Mouse (Mus musculus): Measurements from ENCODE around the gene Mb. TPM values are rescaled to one million over a fixed set of nuclear protein-coding genes. Genes with fewer than 3 reads are reported as not detected.

Gene Mb
- polyA plus RNA-seq, 1 experiment from 2014 or later, result not detected

DNA sequence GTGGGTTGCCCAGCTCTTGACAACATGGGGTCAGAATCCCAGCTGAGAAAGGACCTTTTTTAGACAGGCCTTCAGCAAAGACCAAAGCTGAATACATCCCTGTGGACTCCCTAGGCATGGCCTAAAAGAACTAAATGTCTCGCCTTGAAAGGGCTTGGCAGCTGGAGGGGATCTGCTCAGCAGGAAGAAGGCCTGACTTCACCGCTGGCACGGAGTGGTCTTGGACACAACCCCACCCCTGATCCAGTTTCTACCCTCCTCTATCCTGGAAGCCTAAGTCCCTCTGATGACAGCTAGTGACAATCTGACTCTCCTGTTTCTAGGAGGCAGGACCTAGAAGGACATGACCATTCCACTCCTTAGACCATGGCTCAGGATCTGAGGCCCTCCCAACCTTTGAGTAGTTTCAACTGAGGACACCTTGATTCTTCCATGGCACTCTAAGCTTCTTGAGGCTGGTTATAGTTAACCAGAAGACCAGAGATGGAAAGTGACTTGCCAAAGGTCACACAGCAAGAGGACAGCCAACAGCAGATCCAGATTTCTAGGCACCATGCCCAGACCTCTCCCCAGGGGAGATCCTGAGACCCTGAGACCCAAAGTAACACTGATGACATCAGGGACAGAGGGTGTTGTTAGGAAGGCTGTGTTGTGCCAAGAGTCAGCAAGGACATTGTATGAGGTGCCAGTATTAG lies 47.1 kb downstream of the Mb start:
- WGBS (ENCODE audit: missing documents), result 94% methylated on average over 3 of the region's 3 CpGs
- Histone ChIP-seq H3K27ac (no peak overlapping the region), H3K4me3 (ENCODE audit: inconsistent target) (no peak overlapping the region), H3K36me3 (ENCODE audit: inconsistent target) (no peaks in the 10 kb centered on the region), H3K79me2 (ENCODE audit: inconsistent target) (no peaks in the 10 kb centered on the region)

DNA sequence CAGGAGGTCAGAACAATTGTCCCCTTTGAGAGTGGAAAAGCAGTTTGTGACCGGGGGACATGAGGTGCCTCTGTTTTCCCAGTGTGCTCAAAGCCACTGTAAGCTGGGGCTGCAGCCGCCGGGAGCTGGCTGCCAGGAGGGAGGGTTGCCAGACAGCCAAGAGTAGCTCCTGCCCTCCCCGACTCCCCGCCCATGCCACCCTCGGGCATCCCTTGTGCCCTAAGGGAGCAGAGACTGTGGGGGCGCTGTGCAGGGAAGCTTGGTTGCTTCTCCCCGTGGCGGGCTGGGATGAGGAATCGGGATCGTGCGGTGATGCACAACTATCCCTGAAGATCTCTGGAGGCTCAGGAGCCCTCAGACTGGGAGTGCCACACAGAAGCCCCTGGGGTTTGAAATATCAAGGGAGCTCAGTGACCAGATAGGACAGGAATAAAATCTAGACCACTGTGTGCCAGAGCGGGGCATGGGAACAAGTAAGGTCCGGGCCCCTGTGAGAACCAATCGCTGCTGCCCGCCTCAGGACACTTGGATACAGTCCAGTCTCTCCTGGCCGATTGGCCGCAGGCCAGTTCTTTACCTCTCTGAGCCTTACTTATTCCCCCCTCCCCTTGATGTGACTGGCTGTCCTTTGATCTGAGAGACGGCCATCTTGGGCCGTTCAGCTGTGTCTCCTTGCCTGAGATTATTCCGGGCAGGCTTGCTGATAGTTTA lies 51.4 kb downstream of the Mb start:
- Histone ChIP-seq H3K79me2 (ENCODE audit: inconsistent target) (no peaks in the 10 kb centered on the region), H3K27ac (no peak overlapping the region), H3K36me3 (ENCODE audit: inconsistent target) (no peaks in the 10 kb centered on the region), H3K4me3 (ENCODE audit: inconsistent target) (no peak overlapping the region)
- 63% methylated on average over 21 of the region's 21 CpGs for WGBS (ENCODE audit: missing documents)

DNA sequence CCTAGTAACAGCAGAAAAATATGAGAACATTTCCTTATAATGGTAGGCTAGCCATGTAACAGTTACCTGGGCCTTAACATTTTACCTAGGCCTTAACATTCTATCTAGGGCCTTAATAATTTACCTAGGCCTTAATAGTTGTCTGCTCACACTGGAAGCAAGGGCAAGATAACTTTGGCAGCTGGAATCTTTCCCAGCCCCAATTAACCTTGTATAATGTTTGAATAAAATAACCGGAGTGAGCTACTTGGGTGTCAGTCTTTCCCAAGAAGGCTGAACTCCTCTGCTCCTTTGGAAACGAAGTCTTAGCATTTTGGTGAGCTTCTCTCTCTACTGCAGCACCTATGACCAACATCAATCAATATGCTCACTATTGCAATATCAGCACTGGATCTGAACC lies 52.4 kb downstream of the Mb start:
- Histone ChIP-seq H3K27ac (no peak overlapping the region), H3K4me3 (ENCODE audit: inconsistent target) (no peak overlapping the region), H3K36me3 (ENCODE audit: inconsistent target) (no peaks in the 10 kb centered on the region), H3K79me2 (ENCODE audit: inconsistent target) (no peaks in the 10 kb centered on the region)
- WGBS (ENCODE audit: missing documents), result 85% methylated on average over 2 of the region's 2 CpGs

DNA sequence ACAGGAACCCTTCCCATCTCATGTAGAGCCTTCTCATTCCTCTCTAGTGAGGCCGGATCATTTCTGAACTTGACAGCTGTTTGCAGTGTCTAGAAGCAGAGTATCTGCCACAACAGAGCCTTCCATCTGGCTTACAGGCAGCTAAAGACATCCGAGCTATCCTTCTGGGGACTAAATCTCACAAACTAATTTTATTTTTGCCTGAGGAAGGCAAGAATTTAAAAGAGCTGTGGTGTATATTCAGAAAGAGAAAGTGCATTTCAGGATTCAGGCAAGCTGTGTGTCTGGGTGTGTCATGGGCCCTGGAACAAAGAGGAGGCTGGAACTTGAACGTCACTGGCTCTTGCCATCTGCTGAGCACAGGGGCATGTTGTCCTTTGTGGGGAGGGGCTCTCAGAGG lies 56.1 kb downstream of the Mb start:
- Histone ChIP-seq H3K4me3 (ENCODE audit: inconsistent target) (no peak overlapping the region), H3K79me2 (ENCODE audit: inconsistent target) (no peaks in the 10 kb centered on the region), H3K27ac (no peak overlapping the region), H3K36me3 (ENCODE audit: inconsistent target) (no peaks in the 10 kb centered on the region)
- WGBS (ENCODE audit: missing documents), result 94% methylated on average over 3 of the region's 3 CpGs

DNA sequence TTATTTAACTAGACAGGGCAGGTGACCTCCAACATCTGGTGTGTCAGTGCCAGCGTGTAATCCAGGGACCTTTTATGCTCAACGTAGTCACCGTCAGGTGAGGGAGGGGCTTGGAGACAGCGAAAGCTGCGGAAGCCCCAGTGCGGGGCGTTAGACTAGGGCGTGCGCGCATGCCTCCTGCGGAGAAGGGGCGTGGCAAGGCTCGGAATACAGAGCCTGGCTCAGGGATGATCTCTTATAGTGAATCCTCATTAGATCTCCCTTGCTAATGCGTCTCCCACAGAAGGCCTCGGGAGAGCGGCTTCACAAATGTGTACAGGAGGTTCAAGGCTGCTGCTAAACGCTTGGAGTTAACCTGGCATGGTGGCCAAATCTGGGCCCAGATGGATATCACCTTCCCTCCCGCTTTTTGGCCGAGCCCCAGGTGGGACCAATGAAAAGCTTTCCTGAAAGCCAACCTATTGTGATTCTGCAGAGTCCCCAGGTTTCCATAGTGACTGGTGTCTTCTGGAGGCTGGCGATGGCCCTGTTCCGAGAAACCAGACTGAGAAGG lies 62.9 kb downstream of the Mb start:
- Histone ChIP-seq H3K4me3 (ENCODE audit: inconsistent target) (no peak overlapping the region), H3K27ac (no peak overlapping the region), H3K79me2 (ENCODE audit: inconsistent target) (no peaks in the 10 kb centered on the region), H3K36me3 (ENCODE audit: inconsistent target) (no peaks in the 10 kb centered on the region)
- 21% methylated on average over 21 of the region's 21 CpGs for WGBS (ENCODE audit: missing documents)

DNA sequence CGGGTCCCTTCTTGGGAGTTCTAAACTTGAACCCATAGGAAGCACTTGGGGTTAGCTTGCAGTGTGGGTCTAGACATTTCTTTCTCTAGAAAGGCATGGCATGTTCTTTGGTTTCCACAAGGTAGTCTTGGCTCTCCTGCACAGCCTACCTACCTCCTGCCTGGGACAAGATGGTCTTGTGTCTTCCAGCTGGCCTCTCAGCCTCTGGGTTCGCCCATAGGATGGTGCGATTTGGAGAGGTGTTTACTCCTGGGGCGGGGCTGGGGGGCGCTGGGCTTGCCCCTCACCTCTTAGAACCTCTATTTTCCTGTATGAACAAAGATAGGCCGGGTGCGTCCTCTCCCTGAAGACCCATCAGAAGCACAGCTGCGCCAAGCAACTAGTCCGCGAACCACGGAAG lies 63.3 kb downstream of the Mb start:
- no peak overlapping the region for H3K4me3 ChIP-seq (ENCODE audit: inconsistent target)
- WGBS (ENCODE audit: missing documents), result 34% methylated on average over 11 of the region's 11 CpGs
- H3K36me3 ChIP-seq (ENCODE audit: inconsistent target), result no peaks in the 10 kb centered on the region
- H3K79me2 ChIP-seq (ENCODE audit: inconsistent target), result no peaks in the 10 kb centered on the region
- H3K27ac ChIP-seq, result no peak overlapping the region

DNA sequence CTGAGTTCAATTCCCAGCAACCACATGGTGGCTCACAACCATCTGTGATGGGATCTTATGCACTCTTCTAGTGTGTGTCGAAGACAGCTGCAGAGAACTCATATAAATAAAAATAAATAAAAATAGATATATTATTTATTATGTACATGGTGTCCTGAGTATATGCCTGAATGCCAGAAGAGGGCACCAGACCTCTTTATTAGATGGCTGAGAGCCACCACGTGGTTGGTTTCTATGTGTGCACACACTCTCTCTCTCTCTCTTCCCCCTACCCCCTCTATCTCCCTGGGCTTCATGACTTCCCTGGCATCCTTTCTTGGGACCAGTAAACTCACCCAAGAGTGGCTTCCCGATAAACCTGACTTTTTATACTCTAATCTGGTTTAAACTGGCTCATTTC lies 67.7 kb downstream of the Mb start:
- H3K79me2 ChIP-seq (ENCODE audit: inconsistent target), result no peaks in the 10 kb centered on the region
- no peak overlapping the region for H3K4me3 ChIP-seq (ENCODE audit: inconsistent target)
- 56% methylated on average over 3 of the region's 3 CpGs for WGBS (ENCODE audit: missing documents)
- no peak overlapping the region for H3K27ac ChIP-seq
- H3K36me3 ChIP-seq (ENCODE audit: inconsistent target), result no peaks in the 10 kb centered on the region

DNA sequence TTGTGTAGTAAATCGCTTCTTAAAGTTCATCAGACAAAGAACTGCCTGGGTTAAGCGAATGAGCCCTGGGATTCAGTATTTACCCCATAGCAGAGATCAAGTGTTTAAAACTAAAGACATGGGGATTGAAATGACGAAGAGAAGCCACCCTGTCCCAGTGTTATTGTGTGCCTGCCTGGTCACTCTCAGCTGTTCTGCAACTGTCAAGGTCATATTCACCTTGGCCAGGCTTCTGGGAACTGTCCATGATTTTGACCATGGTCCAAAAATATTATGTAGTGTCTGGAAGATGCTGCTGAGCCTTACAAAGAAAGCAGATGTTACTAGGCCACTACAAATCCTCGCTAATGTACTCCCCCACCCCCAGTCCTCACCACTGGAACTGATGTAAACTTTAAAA lies 70.7 kb downstream of the Mb start:
- Histone ChIP-seq H3K79me2 (ENCODE audit: inconsistent target) (no peaks in the 10 kb centered on the region), H3K4me3 (ENCODE audit: inconsistent target) (no peak overlapping the region), H3K36me3 (ENCODE audit: inconsistent target) (no peaks in the 10 kb centered on the region), H3K27ac (no peak overlapping the region)
- WGBS (ENCODE audit: missing documents), result 89% methylated on average over 4 of the region's 4 CpGs

DNA sequence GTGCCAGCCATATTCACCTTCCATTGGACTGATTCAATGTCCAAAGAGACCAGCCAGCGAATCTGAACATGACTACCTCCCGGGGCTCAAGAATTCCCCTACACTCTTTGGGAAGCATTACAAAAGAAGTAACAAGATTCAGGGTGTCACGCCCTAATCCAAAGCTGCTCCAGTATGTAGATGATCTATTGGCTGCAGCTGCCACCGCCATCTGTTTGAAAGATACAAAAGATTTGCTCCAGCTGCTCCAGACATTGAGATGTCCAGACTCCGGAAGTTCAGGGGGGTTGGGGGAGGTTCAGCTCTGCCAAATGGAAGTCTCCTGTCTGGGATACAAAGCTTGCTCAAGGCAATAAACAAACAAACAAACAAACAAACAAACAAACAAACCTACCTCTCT lies 73.9 kb downstream of the Mb start:
- Histone ChIP-seq H3K36me3 (ENCODE audit: inconsistent target) (no peaks in the 10 kb centered on the region), H3K27ac (no peak overlapping the region), H3K4me3 (ENCODE audit: inconsistent target) (no peak overlapping the region), H3K79me2 (ENCODE audit: inconsistent target) (no peaks in the 10 kb centered on the region)
- WGBS (ENCODE audit: missing documents), result 92% methylated on average over 5 of the region's 5 CpGs

DNA sequence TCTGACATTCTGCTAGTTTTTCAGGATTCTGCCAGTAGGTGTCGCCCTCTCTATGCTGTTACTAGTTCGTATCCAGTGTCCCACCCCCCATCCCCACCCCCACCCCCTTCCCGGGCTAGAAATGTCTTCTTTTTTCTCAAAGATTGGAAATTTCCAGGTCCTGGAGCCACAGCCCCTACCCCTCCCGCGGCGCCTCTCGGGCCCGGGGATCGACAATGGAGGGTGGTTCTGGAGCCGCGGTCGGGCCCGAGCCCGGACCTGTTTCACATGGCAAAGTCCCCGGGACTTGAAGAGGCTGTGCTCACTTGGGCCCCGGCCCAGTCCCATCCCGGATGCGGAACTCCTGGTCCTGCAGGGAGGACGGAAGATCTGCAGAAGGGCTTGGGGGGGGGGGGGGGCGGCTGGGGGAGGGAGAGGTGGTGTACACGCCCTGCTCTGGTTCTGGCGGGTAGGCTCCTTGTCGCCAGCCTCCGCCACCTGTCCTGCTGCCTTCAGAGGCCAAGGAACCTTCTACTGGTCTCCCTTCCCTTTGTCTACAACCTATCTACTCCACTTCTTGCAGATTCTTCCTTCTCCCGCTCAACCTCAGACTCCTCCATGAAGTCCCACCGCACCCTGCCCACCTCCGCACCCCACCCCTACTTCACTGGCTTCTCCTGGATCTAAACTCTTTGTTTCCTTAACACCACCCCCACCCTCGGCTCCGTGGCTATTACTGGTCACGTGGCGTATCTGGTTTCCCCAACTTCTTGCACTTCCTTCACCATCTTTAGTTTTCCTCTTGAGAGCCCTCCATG lies 76.4 kb downstream of the Mb start:
- H3K4me3 ChIP-seq (ENCODE audit: inconsistent target), result peak overlapping the region; percentile 4; the same call in 1 of the 2 replicates

DNA sequence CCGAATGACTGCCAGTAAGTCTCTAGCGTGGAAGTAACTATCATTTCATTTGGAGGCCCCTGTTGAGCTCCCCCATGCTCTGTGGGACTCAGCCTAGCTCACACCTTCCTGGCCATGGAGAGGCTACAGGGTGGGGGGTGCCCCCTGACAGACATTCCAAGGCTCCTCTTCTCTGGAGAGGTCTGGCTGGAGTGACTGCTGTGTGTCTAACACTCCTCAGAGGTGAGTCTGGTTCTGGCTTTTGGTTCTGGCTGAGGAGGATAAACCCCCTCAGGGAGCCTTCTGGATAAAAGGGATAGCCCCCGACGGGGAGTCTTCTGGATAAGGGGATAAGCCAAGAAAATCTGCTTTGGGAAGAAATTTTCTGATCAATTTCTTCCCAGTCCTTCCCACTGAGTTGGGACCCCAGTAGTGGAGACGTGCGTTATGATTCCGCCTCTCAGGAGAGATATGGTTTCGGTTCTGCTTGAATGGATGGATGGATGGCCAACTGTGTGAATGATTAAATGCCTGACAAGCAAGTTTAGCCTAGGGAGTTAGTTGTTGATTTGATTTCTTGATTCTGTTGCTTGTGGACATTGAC lies 77.1 kb downstream of the Mb start:
- Histone ChIP-seq H3K36me3 (ENCODE audit: inconsistent target) (no peaks in the 10 kb centered on the region), H3K79me2 (ENCODE audit: inconsistent target) (no peaks in the 10 kb centered on the region), H3K27ac (no peak overlapping the region), H3K4me3 (ENCODE audit: inconsistent target) (peak overlapping the region; percentile 4; the same call in 1 of the 2 replicates)
- WGBS (ENCODE audit: missing documents), result 39% methylated on average over 7 of the region's 8 CpGs

More for the DNA sequence above, 76.4 kb downstream of the Mb start:
- 13% methylated on average over 29 of the region's 31 CpGs for WGBS (ENCODE audit: missing documents)
- Histone ChIP-seq H3K27ac (no peak overlapping the region), H3K79me2 (ENCODE audit: inconsistent target) (no peaks in the 10 kb centered on the region), H3K36me3 (ENCODE audit: inconsistent target) (no peaks in the 10 kb centered on the region)

DNA sequence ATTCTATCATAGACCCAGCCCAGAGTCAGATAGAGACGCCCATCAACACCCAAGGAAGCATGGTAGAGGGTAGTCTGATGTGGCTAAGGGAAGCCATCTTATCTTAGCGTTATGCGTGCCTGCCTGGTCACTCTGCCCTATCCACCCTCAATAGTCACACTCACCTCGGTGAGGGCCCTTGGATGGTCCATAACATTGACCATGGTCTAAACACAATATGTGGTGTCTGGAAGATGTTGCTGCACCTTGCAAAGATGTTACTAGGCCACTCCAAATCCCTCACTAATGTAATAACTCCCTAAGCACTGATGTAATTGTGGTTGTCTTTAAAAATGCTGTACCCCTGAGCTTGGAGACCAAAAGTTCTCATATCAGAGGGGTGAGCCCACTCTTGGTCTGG lies 77.8 kb downstream of the Mb start:
- WGBS (ENCODE audit: missing documents), result 90% methylated on average over 3 of the region's 4 CpGs

More for the DNA sequence above, 77.8 kb downstream of the Mb start:
- Histone ChIP-seq H3K4me3 (ENCODE audit: inconsistent target) (no peak overlapping the region), H3K27ac (no peak overlapping the region), H3K79me2 (ENCODE audit: inconsistent target) (no peaks in the 10 kb centered on the region), H3K36me3 (ENCODE audit: inconsistent target) (no peaks in the 10 kb centered on the region)

Data from macrophage (primary cell).